ENCODE assay signal across 8 mouse cellular contexts in the genomic region with DNA sequence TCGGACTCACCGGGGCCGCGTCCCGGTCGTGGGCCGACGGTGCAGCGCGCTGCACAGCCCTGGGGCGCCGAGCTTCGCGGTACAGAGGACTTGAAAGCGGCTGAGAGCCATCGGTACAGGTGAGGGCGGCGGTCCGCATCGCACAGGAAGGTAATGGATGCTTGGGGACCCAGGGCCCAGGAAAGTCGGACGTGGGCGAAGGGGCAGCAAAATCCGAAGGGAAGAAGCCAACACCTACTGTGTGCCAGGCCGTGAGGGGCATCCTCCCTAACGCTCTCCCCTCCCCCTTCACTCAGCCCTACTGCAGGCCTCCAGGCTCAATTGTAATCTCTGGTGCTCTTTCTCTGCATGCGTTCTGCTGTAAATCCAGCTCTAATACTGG. TPM values are rescaled to one million over a fixed set of nuclear protein-coding genes. Genes with fewer than 3 reads are reported as not detected.
DNase-seq lines count a peak whose midpoint lies in the region; ATAC-seq and TF ChIP-seq lines count a peak whose summit lies in the region.

No protein-coding gene starts in this region.

- TF ChIP-seq CTCF in cerebellum, adult 2 months (IDR thresholded peaks at IDR 0.05; ENCODE audit: borderline replicate concordance, insufficient read depth, low read depth, low read length), result no peak

- H3K27ac ChIP-seq in cerebellum, adult 2 months (ENCODE audit: insufficient read depth, low read length), result peak overlapping the region; percentile 53
- peak overlapping the region; percentile 98 for H3K27ac ChIP-seq in hindbrain, embryonic 14.5 days
- peak overlapping the region; percentile 99 for H3K27ac ChIP-seq in midbrain, embryonic 15.5 days

- no peaks in the 10 kb centered on the region for H3K9me3 ChIP-seq in hindbrain, embryonic 14.5 days (ENCODE audit: control insufficient read depth, low read length)
- H3K9me3 ChIP-seq in midbrain, embryonic 15.5 days, result no peaks in the 10 kb centered on the region

- no peaks in the 10 kb centered on the region for H3K27me3 ChIP-seq in cerebellum, adult 2 months (ENCODE audit: control insufficient read depth, insufficient read depth, low read length)
- no peaks in the 10 kb centered on the region for H3K27me3 ChIP-seq in hindbrain, embryonic 14.5 days (ENCODE audit: control insufficient read depth, insufficient read depth, low read length)
- no peaks in the 10 kb centered on the region for H3K27me3 ChIP-seq in midbrain, embryonic 15.5 days (replicated peaks)

- no peak for DNase-seq in cerebellum, adult 2 months
- no peak for DNase-seq in cerebellum, adult 11-12 months
- DNase-seq in retina, embryonic 14.5 days (ENCODE audit: low spot score), result peak; percentile 55
- no peak for DNase-seq in retina, postnatal 1 day
- no peak for DNase-seq in hindbrain, embryonic 14.5 days (ENCODE audit: low spot score)
- DNase-seq in cerebellum, adult 8-10 months, result no peak
- DNase-seq in thymus, adult 18-20 months, result no peak

- H3K4me3 ChIP-seq in cerebellum, adult 2 months (replicated peaks; ENCODE audit: insufficient read depth, low read depth, low read length), result peak overlapping the region; percentile 84
- peak overlapping the region; percentile 83 for H3K4me3 ChIP-seq in hindbrain, embryonic 14.5 days (replicated peaks; ENCODE audit: low read length)
- peak overlapping the region; percentile 97 for H3K4me3 ChIP-seq in midbrain, embryonic 15.5 days

- H3K36me3 ChIP-seq in hindbrain, embryonic 14.5 days (replicated peaks; ENCODE audit: control insufficient read depth, insufficient read depth), result peaks cover 38% of the 10 kb centered on the region
- H3K36me3 ChIP-seq in midbrain, embryonic 15.5 days (replicated peaks), result peaks cover 32% of the 10 kb centered on the region

- H3K4me1 ChIP-seq in cerebellum, adult 2 months (ENCODE audit: control insufficient read depth, insufficient read depth, low read length), result peaks cover 8% of the 10 kb centered on the region; the same call in 1 of the 2 replicates
- H3K4me1 ChIP-seq in hindbrain, embryonic 14.5 days (replicated peaks; ENCODE audit: control insufficient read depth, insufficient read depth, low read length), result peaks cover 33% of the 10 kb centered on the region
- peaks cover 40% of the 10 kb centered on the region for H3K4me1 ChIP-seq in midbrain, embryonic 15.5 days

- peak overlapping the region; percentile 96 for H3K9ac ChIP-seq in hindbrain, embryonic 14.5 days
- H3K9ac ChIP-seq in midbrain, embryonic 15.5 days, result peak overlapping the region; percentile 99

- H3K4me2 ChIP-seq in hindbrain, embryonic 14.5 days (replicated peaks), result peak overlapping the region; percentile 60
- H3K4me2 ChIP-seq in midbrain, embryonic 15.5 days, result peak overlapping the region; percentile 62

- no peak for TF ChIP-seq POLR2A in cerebellum, adult 2 months (IDR thresholded peaks at IDR 0.05; ENCODE audit: borderline replicate concordance, insufficient read depth, low read length)

- under 1% methylated on average over 27 of the region's 27 CpGs for WGBS in cerebellum, adult 2 months
- under 1% methylated on average over 26 of the region's 27 CpGs for WGBS in hindbrain, embryonic 14.5 days
- 0% methylated on average over 27 of the region's 27 CpGs for WGBS in midbrain, embryonic 15.5 days

- peak; percentile 12 for ATAC-seq in hindbrain, embryonic 14.5 days (ENCODE audit: low FRiP score)
- ATAC-seq in midbrain, embryonic 15.5 days (replicated peaks), result peak; percentile 48

RNA-seq across cellular contexts. Expression of gene Sept1, which starts 0.4 kb away (rescaled TPM):
- polyA plus RNA-seq in cerebellum, adult 2 months (2012; rRNA removed), result 11.3 and 12.5 TPM in 2 replicates
- polyA plus RNA-seq in hindbrain, embryonic 14.5 days (2014; fragmentation: Nextera tagmentation; extraction: Ambion mirVana), result 8.3 and 9.2 TPM in 2 replicates
- 17.0 and 18.2 TPM in 2 replicates for polyA plus RNA-seq in midbrain, embryonic 15.5 days (2015; fragmentation: Nextera tagmentation; extraction: Ambion mirVana)

RNA-seq across cellular contexts. Expression of gene Zfp553, which starts 0.5 kb away (rescaled TPM):
- 16.6 and 17.6 TPM in 2 replicates for polyA plus RNA-seq in cerebellum, adult 2 months (2012; rRNA removed)
- polyA plus RNA-seq in hindbrain, embryonic 14.5 days (2014; fragmentation: Nextera tagmentation; extraction: Ambion mirVana), result 25.0 TPM in 2 replicates
- polyA plus RNA-seq in midbrain, embryonic 15.5 days (2015; fragmentation: Nextera tagmentation; extraction: Ambion mirVana), result 63.7 and 64.1 TPM in 2 replicates

RNA-seq across cellular contexts. Expression of gene Zfp771, which starts 10.7 kb away (rescaled TPM):
- polyA plus RNA-seq in cerebellum, adult 2 months (2012; rRNA removed), result 88.7 and 95.4 TPM in 2 replicates
- 63.4 and 63.5 TPM in 2 replicates for polyA plus RNA-seq in hindbrain, embryonic 14.5 days (2014; fragmentation: Nextera tagmentation; extraction: Ambion mirVana)
- polyA plus RNA-seq in midbrain, embryonic 15.5 days (2015; fragmentation: Nextera tagmentation; extraction: Ambion mirVana), result 72.0 and 73.1 TPM in 2 replicates

RNA-seq across cellular contexts. Expression of gene Mylpf, which starts 24.7 kb away (rescaled TPM):
- polyA plus RNA-seq in cerebellum, adult 2 months (2012; rRNA removed), result 1.6 and 3.0 TPM in 2 replicates
- 2.2 and 2.8 TPM in 2 replicates for polyA plus RNA-seq in hindbrain, embryonic 14.5 days (2014; fragmentation: Nextera tagmentation; extraction: Ambion mirVana)
- 3.9 and 5.0 TPM in 2 replicates for polyA plus RNA-seq in midbrain, embryonic 15.5 days (2015; fragmentation: Nextera tagmentation; extraction: Ambion mirVana)

RNA-seq across cellular contexts. Expression of gene Tbc1d10b, which starts 25.1 kb away (rescaled TPM):
- polyA plus RNA-seq in cerebellum, adult 2 months (2012; rRNA removed), result 72.4 and 83.9 TPM in 2 replicates
- 24.6 and 33.0 TPM in 2 replicates for polyA plus RNA-seq in hindbrain, embryonic 14.5 days (2014; fragmentation: Nextera tagmentation; extraction: Ambion mirVana)
- 39.6 and 44.8 TPM in 2 replicates for polyA plus RNA-seq in midbrain, embryonic 15.5 days (2015; fragmentation: Nextera tagmentation; extraction: Ambion mirVana)
